Mouse (Mus musculus) layer of hippocampus, adult 11-12 months (tissue): ENCODE data around the gene Twf2.

Experiments used
- DNase-seq: peaks from one replicate; pipeline ENCODE4 v3.0.0; 2022; ENCODE audit warnings: low spot score

Twf2 gene

DNA sequence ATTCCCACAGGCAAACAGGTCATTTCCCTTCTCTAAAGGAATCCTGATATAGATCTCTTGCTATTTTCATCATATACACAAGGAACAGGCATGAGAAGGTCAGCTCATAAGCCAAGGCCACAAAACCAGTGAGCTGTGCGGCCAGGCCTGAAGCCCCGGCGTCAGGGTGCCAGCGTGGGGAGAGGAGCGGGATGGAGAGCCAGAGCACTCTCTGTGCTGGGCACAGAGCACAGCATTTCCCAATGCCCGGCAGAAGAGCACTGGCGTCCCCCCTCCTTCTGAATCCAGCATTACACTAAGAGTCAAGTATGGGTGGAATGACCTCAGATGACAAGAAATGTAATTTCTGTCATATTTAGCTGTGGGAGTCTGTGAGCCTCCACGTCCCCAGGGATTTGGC is 34.5 kb downstream of the Twf2 start:
- no peak for DNase-seq

DNA sequence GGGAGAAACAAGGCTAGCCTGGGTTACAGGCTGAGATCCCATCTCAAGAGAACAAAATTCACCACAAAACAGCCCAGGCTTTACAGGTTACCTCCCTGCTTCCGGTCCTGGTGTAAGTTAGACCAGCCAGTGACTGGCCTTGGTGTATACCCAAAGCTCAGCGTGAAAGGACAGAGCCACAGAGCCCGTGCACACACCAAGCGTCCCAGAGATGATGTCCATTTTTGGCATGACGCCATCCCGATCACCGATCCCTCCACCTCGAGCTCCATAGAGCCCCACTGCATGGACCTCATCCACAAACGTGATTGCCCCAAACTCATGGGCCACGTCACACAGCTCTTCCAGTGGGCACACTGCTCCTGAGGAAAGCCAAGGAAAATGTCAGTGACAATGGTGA is 35.0 kb downstream of the Twf2 start:
- no peak for DNase-seq

DNA sequence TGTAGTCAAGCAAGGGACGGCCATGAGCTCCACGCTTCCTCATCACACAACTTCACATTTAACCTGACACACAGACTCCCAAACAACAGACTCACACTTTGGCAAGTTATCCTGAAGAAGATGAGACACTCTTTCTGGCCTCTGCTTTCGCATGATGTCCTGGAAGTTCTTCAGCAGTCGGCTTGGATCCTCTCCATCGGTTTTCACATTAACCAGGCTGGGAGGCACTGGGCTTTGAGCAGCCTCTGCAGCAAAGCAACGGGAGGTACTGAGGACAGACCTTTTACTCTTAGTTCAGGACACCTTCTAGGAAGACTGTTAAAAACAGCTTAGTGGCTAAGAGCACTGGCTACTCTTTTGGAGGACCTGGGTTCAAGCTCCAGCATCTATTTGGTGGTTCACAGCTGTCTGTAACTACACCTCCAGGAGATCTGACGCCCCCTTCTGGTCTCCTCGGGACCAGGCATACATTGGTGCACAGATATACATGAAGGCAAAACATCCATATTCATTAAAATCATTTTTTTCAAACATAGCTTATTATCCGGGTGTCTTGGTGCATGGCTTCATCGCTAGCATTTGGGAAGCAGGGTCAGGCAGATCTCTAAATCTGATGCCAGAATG is 38.7 kb downstream of the Twf2 start:
- DNase-seq = no peak

DNA sequence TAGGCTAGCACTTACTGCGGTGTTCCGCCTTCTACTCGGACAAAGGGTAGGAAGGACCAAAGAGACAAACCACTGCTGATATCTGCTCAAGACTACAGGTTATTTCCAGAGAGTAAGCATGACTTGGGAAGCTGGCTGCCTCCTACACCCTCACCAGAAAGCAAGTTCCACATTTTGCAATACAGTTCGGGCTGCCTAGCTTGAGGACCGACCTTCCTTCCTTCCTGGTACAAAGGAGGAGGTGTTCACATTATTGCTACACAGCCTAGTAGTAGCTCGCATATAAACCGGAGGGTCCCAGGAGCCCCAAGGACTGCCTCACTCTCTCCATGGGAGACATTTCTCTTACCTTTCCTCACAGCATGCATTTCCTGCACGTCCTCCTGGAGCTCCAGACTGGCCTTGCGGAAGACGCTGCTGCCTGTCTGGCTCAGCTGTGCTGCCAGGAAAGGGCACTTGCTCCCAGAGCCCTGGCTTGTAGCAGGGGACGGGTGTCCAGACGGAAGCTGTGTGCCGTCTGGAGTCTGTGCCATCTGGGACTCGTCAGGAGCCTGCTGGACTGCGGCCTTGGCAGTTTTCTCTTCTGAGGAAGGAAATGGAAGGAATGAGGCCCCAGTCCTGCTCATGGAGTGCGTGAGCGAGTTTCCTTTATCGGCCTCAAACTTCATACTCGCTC is 40.0 kb downstream of the Twf2 start:
- DNase-seq = no peak

DNA sequence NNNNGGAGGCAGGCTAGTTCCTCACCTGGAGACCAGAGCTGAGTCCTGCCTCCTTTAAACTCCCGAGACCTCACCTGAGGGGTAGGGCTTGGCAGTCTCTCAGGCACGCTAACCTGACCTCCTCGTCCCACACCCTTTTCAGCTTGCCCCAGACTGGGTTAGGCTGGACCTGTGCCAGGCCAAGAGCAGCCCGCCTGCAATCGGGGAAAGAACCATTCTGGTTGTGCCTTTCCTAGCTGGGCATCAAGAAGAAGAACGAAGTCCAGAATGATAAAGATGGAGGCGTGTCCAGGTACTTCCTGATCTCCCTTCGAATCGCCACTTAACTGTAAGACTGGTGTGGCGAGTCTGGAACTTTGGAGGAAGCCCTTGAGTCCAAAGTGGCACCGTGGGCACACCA is 46.6 kb downstream of the Twf2 start:
- no peak for DNase-seq

DNA sequence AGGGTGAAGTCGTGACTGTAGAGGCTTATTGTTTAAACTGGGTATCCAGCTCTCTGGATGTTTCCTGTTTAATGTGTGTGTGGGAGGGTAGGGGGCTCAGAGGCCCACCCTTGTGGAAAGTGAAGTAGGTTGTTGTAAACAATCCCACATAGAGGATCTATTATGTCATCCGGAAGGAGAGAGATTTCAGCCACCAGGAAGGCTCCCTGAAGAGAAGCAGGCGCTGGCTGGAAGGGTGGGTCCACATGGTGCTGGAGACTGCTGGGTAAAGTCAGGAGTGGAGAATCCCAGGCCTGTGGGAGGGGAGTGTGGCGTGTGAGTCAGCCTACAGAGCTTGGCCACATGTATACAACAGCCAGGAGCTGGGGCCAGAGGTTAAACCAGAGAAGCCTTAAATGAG is 47.3 kb downstream of the Twf2 start:
- no peak for DNase-seq

DNA sequence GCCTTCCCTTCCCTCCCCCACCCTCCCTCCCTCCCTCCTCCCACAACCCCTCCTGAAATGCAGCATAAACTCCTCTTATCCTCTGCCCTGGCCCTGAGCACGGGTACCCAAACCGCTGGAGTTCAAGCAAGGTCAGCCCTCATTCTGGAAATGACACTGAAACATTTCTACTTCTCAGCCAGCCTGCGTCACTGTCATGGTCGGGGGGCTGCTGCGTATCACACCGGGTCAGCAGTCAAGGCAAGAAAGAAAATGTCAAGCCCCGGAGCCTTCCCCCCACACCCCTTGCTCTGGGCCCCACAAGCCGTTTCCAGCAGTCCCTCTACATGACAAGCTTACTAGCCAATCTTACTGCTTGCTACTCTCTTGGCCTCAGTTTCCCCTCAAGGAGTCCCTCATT is 48.2 kb downstream of the Twf2 start:
- no peak for DNase-seq

DNA sequence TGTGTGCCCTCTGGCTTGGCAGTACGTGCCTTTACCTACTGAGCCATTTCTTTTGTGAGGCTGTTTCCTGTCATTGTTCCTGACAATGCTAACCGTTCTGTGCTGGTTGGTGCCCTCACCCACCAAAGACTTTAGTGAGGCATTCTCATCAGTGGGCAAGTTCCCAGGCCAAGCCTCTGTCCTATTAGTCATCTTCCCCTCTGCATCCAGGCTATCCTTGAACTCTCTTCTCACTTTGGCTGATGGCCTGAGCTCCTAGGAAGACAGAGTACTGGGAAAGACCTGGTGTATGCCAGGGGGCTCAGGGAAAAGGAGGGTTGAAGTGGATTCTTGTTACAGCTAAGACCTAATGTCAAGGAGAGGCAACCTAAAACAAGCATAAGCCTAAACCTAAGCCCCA is 51.1 kb downstream of the Twf2 start:
- DNase-seq = no peak

DNA sequence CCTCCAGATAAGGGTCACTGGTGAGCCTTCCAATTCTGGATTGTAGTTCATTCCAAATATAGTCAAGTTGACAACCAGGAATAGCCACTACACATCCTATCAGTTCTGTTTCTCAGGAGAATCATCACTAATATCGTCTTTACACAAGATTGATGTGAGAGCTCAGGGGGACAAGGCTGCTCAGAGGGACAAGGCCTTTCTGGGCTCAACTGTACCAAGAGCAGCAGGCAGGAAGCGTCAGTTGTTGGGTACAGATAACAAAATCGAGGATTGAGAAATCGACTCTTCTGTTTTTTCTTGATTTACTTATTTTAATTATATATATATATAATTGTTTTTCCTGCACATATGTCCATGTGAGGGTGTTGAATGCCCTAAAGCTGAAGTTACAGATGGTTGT is 55.5 kb downstream of the Twf2 start:
- DNase-seq = no peak

DNA sequence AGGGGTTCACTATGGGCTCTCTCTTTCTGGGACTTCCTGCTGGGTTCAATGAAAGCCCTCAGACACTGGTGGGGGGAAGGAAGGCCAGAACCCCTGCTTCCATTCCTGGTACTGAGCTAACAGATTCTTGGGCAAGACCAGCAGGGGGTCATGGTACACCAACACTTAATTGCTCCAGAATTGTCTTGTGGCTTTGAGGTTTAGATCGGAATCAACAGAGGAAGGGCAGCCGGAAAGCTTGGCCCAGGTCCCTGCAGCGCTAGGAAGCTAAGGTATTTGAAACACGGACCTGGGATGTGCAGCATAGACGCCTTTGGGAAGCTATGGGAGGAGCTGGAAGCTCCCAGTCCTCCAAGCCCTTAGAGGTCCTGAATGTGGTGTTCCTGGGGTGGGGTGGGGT is 56.1 kb downstream of the Twf2 start:
- DNase-seq = no peak

DNA sequence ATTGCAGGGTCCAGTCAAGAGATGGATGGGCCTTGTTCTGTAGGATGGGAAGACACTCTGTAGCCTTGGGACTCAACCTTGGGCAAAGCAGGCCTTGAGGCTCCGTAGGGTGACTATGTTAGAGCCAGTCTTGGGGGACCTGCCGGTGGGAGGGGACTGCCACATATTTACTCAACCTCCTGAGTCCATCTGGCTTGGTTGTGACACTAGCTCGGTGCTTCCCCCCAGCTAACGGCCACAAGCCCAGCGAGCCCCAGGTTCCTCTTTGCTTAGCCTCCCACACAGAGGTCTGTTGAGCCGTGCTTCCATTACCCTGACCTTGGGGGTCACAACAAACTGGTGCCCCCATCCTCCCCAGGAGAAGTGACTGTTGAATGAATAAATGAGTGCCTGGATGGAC is 58.1 kb downstream of the Twf2 start:
- no peak for DNase-seq

DNA sequence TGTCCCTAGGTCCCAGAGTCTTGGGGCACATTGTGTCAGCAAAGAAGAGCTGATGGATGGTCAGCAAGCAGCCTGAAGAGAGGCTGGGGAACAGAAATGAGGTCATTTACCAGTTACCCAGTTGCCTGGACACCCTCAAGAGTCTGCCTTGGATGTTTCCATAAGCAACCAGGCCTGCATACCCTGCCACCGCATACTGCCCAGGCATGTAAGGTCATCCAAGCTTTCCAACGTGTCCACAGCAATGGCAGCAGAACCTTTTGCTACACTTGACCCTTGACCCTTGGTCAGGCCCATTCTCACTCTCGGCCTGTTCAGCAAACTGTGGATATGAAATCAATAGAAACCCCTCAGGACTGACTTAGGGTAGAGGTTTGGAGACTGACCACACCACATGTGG is 58.6 kb downstream of the Twf2 start:
- DNase-seq = no peak

DNA sequence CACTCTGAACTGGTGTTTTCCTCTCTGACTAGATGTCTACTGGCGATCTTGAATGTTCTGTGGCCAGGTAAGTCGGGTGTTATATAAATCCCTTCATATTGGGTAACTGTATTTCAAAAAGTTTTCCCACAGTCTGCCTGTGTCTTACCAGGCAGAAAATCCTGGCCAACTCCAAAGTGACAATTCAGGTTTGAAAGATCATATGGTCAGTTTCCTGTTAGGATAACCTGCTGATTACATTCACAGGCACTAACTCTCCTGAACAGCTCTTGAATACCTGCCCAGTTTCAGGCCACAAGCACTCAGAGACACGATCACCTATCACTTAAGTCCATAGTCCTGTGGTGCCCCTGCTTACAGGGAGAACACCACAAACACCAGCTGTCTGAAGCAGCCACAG is 59.2 kb downstream of the Twf2 start:
- DNase-seq = no peak

DNA sequence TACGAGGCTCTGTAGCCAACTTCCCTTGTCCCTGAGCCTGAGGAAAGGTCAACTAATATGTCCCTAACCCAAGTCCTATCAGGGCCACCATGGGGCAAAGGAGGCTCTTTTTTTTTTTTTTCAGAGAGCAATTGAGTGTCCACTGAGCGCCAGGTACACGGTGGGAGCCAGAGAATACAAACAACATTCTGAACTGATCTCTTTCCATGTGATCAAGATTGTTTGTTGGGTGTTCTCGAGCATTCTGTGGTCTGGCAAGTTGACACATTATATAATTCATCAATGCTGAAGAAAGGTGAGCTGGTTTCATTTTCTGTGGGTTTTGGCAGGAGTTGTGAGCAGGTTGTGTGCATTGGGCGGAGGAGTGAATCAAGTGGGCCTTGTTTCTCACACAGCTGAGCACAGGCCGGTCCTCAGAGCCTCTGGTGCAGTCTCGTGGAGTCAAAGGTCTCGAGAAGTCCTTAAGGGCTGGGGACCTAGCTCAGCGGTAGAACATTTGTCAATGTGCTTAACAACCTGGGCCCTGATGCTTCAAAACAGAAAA is 60.5 kb downstream of the Twf2 start:
- no peak for DNase-seq
